Mouse (Mus musculus) cerebellum, adult 2 months (tissue): Measurements from ENCODE around the gene Hip1r. TPM values are rescaled to one million over a fixed set of nuclear protein-coding genes. Genes with fewer than 3 reads are reported as not detected.
"Not testable (repeated sequence)": the region's sequence is repeated elsewhere in the genome, so short reads cannot be mapped to it uniquely, and the experiment has no call there.

Source experiments
- DNase-seq, 2 experiments: peaks; one replicate each; pipeline ENCODE4 v3.0.0; 2021
- H3K27ac ChIP-seq: fragments of 200-500 bp; 2 replicates; pipeline ENCODE4 v1.5.1; 2012; ENCODE audit warnings: low read length, control low read depth, inconsistent platforms; ENCODE audit not compliant: insufficient read depth
- H3K27me3 ChIP-seq: fragments of 200-500 bp; 2 replicates; pipeline ENCODE4 v1.6.1; 2012; ENCODE audit warnings: inconsistent platforms, mild to moderate bottlenecking, low read length, moderate library complexity; ENCODE audit not compliant: control insufficient read depth, insufficient read depth
- H3K4me1 ChIP-seq: fragments of 200-500 bp; 2 replicates; pipeline ENCODE4 v1.6.1; 2011; ENCODE audit warnings: low read length; ENCODE audit not compliant: control insufficient read depth, insufficient read depth
- H3K4me3 ChIP-seq: fragments of 200-500 bp; replicated peaks from 2 replicates; pipeline ENCODE3; 2011; ENCODE audit warnings: mild to moderate bottlenecking, low read depth, low read length, control low read depth; ENCODE audit not compliant: insufficient read depth
- CTCF ChIP-seq: fragments of 200-500 bp; IDR thresholded peaks from 2 replicates; pipeline ENCODE4 v1.5.1; 2011; ENCODE audit warnings: low read depth, mild to moderate bottlenecking, control low read depth, low read length, moderate library complexity, borderline replicate concordance; ENCODE audit not compliant: insufficient read depth
- POLR2A ChIP-seq: fragments of 200-500 bp; IDR thresholded peaks from 2 replicates; pipeline ENCODE4 v1.6.1; 2011; ENCODE audit warnings: low read length, control low read depth, borderline replicate concordance; ENCODE audit not compliant: insufficient read depth
- WGBS: fragments of 180-500 bp; shearing (Covaris S2); methylation state at CpG from one replicate; pipeline ENCODE4 v1.1.7; 2018; 5-methylcytosine and 5-hydroxymethylcytosine counted together
- polyA plus RNA-seq: library from polyadenylated mRNA; depleted of rRNA; stranded (reverse); fragments of >200 nt; gene quantifications from 2 replicates; pipeline ENCODE4 v1.2.3, GENCODE M21; 2012; rRNA removed

Hip1r gene
- polyA plus RNA-seq, 1 experiment, result 42.4 TPM

DNA sequence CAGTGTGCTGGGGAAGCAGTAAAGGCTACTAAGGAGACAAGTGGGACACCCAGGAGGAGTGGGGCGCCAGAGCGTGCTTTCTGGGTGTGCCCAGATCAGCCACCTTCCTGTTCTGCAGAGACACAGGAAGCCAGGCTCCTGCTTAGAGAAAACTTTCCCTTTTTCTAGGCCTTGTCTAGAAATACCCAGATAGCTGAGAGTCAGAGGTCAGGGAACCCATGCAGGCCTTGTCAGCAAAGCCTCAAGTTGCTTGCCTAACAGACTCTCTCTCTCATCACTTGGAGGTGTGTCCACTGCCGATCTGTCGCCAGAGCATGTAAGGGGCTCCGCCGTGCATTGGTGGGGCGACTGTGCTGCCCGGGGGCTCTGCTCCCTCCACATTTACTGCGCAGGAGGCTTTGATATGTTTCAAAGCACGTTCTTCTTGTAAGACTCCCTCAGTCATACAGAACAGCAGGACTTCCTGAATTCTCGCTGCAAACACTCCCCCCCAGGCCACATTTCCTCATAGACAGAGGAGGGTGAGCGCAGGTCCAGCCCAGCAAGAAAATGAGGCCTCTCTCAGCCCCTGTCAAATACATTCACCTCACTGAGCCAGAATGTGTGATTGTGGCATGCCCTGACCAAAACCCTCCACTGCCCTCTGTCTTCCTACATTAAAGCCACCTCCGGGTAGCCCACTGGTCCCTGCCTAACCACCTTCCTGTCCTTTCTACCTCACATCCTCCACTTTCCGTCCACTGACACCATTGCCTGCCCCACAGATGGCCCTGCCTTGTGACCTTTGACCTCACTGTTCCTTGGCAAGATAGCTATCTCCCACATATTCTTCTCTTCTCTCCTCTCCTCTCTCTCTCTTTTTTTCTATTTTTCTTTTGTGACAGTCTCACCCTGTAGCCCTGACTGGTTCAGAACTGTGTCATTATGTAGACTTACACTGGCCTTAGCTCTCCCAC, 76.9 kb downstream of the Hip1r start:
- TF ChIP-seq CTCF (peak; percentile 18; the same call in 1 of the 2 replicates), POLR2A (no peak)
- peaks cover 4% of the 10 kb centered on the region for H3K4me1 ChIP-seq
- H3K4me3 ChIP-seq, result no peak overlapping the region
- no peaks in the 10 kb centered on the region for H3K27me3 ChIP-seq
- H3K27ac ChIP-seq, result no peak overlapping the region
- 60% methylated on average over 14 of the region's 14 CpGs for WGBS
- DNase-seq, result no peak

DNA sequence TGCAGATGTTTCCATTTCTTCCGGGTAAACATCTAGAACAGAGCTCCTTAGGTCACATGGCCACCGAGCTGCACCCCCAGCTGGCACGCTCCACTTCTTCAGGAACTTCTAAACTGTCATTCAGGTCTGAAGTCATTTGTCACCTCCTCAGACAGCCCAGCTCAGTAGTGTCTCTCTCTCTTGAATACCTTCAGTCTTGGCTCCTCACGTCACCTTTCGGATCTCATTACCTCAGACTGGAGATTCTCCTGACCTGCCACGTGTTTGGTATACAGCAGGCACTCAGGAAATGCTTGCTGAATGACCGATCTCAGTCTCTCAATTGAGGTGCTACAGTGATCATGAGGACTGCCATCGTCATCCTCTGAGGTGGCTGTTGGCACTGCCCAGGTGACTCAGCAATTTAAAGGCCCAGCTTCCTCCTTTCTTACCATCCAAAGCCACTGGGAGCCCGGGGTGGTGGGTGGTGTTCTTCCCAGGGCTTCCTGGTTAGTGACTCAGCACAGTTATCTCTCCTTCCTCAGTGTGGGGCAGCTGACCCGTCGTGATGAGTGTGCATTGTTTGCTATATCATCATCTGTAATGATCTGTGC, 78.6 kb downstream of the Hip1r start:
- Histone ChIP-seq H3K4me3 (no peak overlapping the region), H3K27me3 (no peaks in the 10 kb centered on the region), H3K27ac (no peak overlapping the region), H3K4me1 (no peaks in the 10 kb centered on the region; the same call in 1 of the 2 replicates)
- WGBS, result 77% methylated on average over 11 of the region's 11 CpGs
- no peak for DNase-seq
- TF ChIP-seq POLR2A (no peak), CTCF (no peak)

DNA sequence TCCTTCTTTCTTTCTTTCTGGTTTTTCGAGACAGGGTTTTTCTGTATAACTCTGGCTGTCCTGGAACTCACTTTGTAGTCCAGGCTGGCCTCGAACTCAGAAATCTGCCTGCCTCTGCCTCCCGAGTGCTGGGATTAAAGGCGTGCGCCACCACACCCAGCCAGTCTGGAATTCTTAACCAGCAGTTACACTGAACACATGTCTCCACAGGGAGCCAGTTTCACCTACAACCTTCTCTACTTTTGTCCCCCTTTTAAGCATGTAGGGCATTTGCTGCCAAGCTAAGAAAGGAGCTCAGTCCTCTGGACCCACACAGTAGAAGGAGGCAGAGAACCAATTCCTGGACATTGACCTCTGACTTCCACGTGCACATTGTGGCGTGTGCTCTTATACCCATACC, 79.2 kb downstream of the Hip1r start:
- DNase-seq, H3K27me3 ChIP-seq, H3K27ac ChIP-seq, H3K4me3 ChIP-seq, H3K4me1 ChIP-seq: not testable (repeated sequence)
- WGBS, result 93% methylated on average over 7 of the region's 7 CpGs

Other genes with a start within 250 kb of the Hip1r start
- 95.1 and 97.2 TPM in 2 replicates for gene Rsrc2, start 224.2 kb upstream of the Hip1r start, polyA plus RNA-seq
- gene Kntc1, start 223.9 kb upstream of the Hip1r start, polyA plus RNA-seq, result 0.33 and 0.54 TPM in 2 replicates
- gene Hcar2, start 108.1 kb upstream of the Hip1r start, polyA plus RNA-seq, result 0.07 and 0.08 TPM in 2 replicates
- 0.38 and 0.73 TPM in 2 replicates for gene Hcar1, start 93.6 kb upstream of the Hip1r start, polyA plus RNA-seq
- 45.6 and 56.3 TPM in 2 replicates for gene Denr, start 66.5 kb upstream of the Hip1r start, polyA plus RNA-seq
- 0.67 and 1.5 TPM in 2 replicates for gene Gm43518, start 46.2 kb upstream of the Hip1r start, polyA plus RNA-seq
- gene Ccdc62, start 42.9 kb upstream of the Hip1r start, polyA plus RNA-seq, result 4.6 and 5.8 TPM in 2 replicates
- 41.7 and 47.5 TPM in 2 replicates for gene Vps37b, start 58.6 kb downstream of the Hip1r start, polyA plus RNA-seq
- gene Abcb9, start 122.2 kb downstream of the Hip1r start, polyA plus RNA-seq, result 34.7 and 37.1 TPM in 2 replicates
- gene Ogfod2, start 138.7 kb downstream of the Hip1r start, polyA plus RNA-seq, result 47.2 and 52.7 TPM in 2 replicates
- 81.6 and 91.0 TPM in 2 replicates for gene Arl6ip4, start 142.5 kb downstream of the Hip1r start, polyA plus RNA-seq